Comparison of ENCODE assay signal across 12 mouse cellular contexts in the genomic region with DNA sequence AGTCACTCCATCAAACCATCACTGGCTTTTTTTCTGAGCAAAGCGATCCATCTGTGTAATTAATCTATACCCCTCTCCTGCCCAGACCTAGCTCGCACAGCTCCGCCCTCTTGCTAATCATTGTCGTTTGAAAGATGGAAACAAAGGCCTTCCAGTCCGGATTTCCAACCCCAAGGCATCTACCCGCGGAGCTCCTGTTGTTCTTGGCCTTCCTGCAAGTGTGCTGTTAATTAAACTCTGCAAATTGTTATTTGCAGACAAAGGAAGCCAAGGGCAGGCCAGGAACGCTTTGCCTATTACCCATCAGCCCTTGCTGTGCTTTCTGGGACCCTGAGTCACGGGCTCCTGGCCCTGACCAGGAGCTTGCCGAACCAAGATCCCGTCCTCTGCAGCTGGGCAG.
A peak's percentile ranks its signal among the peaks of the same experiment; 100 is the strongest.
DNase-seq lines count a peak whose midpoint lies in the region; ATAC-seq lines count a peak whose summit lies in the region.
"Had no signal": no experiment of that assay in that cellular context is flagged by ENCODE, and none has a peak within 500 bp of the region (broad histone marks: within the 10 kb centered on the region; RNA-seq: fewer than 3 reads in every experiment).

No protein-coding gene starts in this region.

- H3K4me2 ChIP-seq in heart, embryonic 13.5 days, result no peak overlapping the region
- H3K4me2 ChIP-seq in forebrain, embryonic 16.5 days (ENCODE audit: low read length), result peak overlapping the region; percentile 18
- no peak overlapping the region for H3K4me2 ChIP-seq in midbrain, embryonic 11.5 days
- H3K4me2 ChIP-seq: heart, embryonic 15.5 days; liver, embryonic 13.5 days had no signal

- no peaks in the 10 kb centered on the region for H3K27me3 ChIP-seq in heart, embryonic 13.5 days (replicated peaks)
- no peaks in the 10 kb centered on the region for H3K27me3 ChIP-seq in forebrain, embryonic 16.5 days (replicated peaks; ENCODE audit: control insufficient read depth, insufficient read depth, low read length)
- no peaks in the 10 kb centered on the region for H3K27me3 ChIP-seq in midbrain, embryonic 11.5 days (ENCODE audit: control insufficient read depth, insufficient read depth, low read length)
- H3K27me3 ChIP-seq: heart, embryonic 15.5 days; liver, embryonic 13.5 days had no signal

- intact Hi-C loops in heart, postnatal 36 days (cut with DNase I), result no loop called here

- 0 out of 2 replicates have a peak overlapping the region, but pooled peaks have one; percentile 1 for H3K27ac ChIP-seq in heart, embryonic 13.5 days (replicated peaks)
- no peak overlapping the region for H3K27ac ChIP-seq in forebrain, embryonic 16.5 days (ENCODE audit: low read length)
- no peak overlapping the region for H3K27ac ChIP-seq in midbrain, embryonic 11.5 days (ENCODE audit: low read depth, low read length)
- H3K27ac ChIP-seq: heart, embryonic 15.5 days; liver, embryonic 13.5 days; macrophage had no signal

- ATAC-seq in heart, embryonic 13.5 days (ENCODE audit: extremely low read depth, insufficient number of reproducible peaks, low FRiP score, low TSS enrichment), result no peak
- ATAC-seq in forebrain, embryonic 16.5 days, result peak; percentile 74
- no peak for ATAC-seq in midbrain, embryonic 11.5 days (ENCODE audit: low FRiP score)

- no peak overlapping the region for H3K4me3 ChIP-seq in heart, embryonic 13.5 days
- no peak overlapping the region for H3K4me3 ChIP-seq in forebrain, embryonic 16.5 days (replicated peaks; ENCODE audit: low read length)
- no peak overlapping the region for H3K4me3 ChIP-seq in midbrain, embryonic 11.5 days (ENCODE audit: low read depth, low read length)
- H3K4me3 ChIP-seq: heart, embryonic 15.5 days; liver, embryonic 13.5 days had no signal

- 52% methylated on average over 11 of the region's 11 CpGs for WGBS in heart, embryonic 13.5 days
- 5% methylated on average over 11 of the region's 11 CpGs for WGBS in forebrain, embryonic 16.5 days
- WGBS in midbrain, embryonic 11.5 days, result 33% methylated on average over 11 of the region's 11 CpGs

- H3K9me3 ChIP-seq in heart, embryonic 13.5 days, result no peaks in the 10 kb centered on the region
- H3K9me3 ChIP-seq in forebrain, embryonic 16.5 days (ENCODE audit: control insufficient read depth, low read length), result no peaks in the 10 kb centered on the region
- no peaks in the 10 kb centered on the region for H3K9me3 ChIP-seq in midbrain, embryonic 11.5 days (ENCODE audit: control insufficient read depth, low read length)
- H3K9me3 ChIP-seq: heart, embryonic 15.5 days; liver, embryonic 13.5 days had no signal

- H3K9ac ChIP-seq in heart, embryonic 13.5 days, result no peak overlapping the region
- no peak overlapping the region for H3K9ac ChIP-seq in forebrain, embryonic 16.5 days (replicated peaks; ENCODE audit: low read depth, low read length)
- 0 out of 2 replicates have a peak overlapping the region, but pooled peaks have one; percentile 4 for H3K9ac ChIP-seq in midbrain, embryonic 11.5 days (ENCODE audit: low read length)
- H3K9ac ChIP-seq: heart, embryonic 15.5 days; liver, embryonic 13.5 days had no signal

- no peak for DNase-seq in heart, postnatal 36 days
- DNase-seq in ZHBTc4 (ENCODE audit: low read depth, low spot score), result peak; percentile 34
- DNase-seq in midbrain, embryonic 11.5 days (ENCODE audit: low spot score, missing footprints), result peak; percentile 85
- DNase-seq in lung, postnatal 4 days, result no peak
- DNase-seq in left cerebral cortex, adult 11 months (ENCODE audit: low spot score), result no peak
- DNase-seq in urinary bladder, postnatal 4 days (ENCODE audit: low spot score in 2 of 2), result no peak
- DNase-seq: layer of hippocampus, postnatal 36 days; liver, embryonic 13.5 days had no signal

- no peaks in the 10 kb centered on the region for H3K36me3 ChIP-seq in heart, embryonic 13.5 days
- H3K36me3 ChIP-seq in forebrain, embryonic 16.5 days (ENCODE audit: control insufficient read depth, insufficient read depth), result no peaks in the 10 kb centered on the region
- no peaks in the 10 kb centered on the region for H3K36me3 ChIP-seq in midbrain, embryonic 11.5 days (ENCODE audit: control insufficient read depth, insufficient read depth, low read length)
- H3K36me3 ChIP-seq: heart, embryonic 15.5 days; liver, embryonic 13.5 days had no signal

- peaks cover 12% of the 10 kb centered on the region for H3K4me1 ChIP-seq in heart, embryonic 13.5 days
- peaks cover 7% of the 10 kb centered on the region for H3K4me1 ChIP-seq in forebrain, embryonic 16.5 days (replicated peaks; ENCODE audit: control insufficient read depth, insufficient read depth, low read length)
- H3K4me1 ChIP-seq in midbrain, embryonic 11.5 days (ENCODE audit: control insufficient read depth, insufficient read depth, low read length), result no peaks in the 10 kb centered on the region
- H3K4me1 ChIP-seq: liver, embryonic 13.5 days had no signal

Comparison
In these comparisons a context has a peak if more than half of its experiments do, and no peak if none do; other contexts are left out.
1. DNase-seq: peak in ZHBTc4 (single experiment) and midbrain, embryonic 11.5 days (single experiment); none in heart, postnatal 36 days (0 of 2), lung, postnatal 4 days (0 of 2), left cerebral cortex, adult 11 months (single experiment) and urinary bladder, postnatal 4 days (0 of 2).